Mouse (Mus musculus): ENCODE data around the gene Rrp8.
"Not testable (repeated sequence)": the region's sequence is repeated elsewhere in the genome, so short reads cannot be mapped to it uniquely, and the experiment has no call there.

Rrp8 gene

GRCm38 (mm10) chr7:105751491-105752433, 14.6 kb upstream of the Rrp8 start, which contains the start of gene Tpp1:
Gene Tpp1, minus strand, starts transcription at chr7:105752235.
- in situ Hi-C loops (cut with MboI; ENCODE audit: low pct_unique_long_range_greater_than_20kb in 1 of 2, low sequenced_read_pairs in 2 of 2, unreplicated experiment in 1 of 2): no loop called here

DNA sequence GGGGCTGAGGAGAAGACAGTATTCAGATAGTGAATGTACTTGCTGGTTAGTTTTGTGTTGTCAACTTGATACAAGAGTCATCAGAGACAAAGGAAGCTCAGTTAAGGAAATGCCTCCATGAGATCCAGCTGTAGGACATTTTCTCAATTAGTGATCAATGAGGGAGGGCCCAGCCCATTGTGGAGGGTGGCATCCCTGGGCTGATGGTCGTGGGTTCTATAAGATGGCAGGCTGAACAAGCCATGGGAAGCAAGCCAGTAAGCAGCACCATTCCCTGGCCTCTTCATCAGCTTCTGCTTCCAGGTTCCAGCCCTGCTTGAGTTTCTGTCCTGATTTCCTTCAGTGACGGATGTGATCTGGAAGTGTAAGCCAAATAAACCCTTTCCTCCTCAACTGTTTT, 10.6 kb upstream of the Rrp8 start:
- in situ Hi-C loops (cut with MboI; ENCODE audit: low pct_unique_long_range_greater_than_20kb in 1 of 2, low sequenced_read_pairs in 2 of 2, unreplicated experiment in 1 of 2): loop anchor here in 1 of 2 experiments (5.0 kb wide), 1 partner anchor 60 kb away; no protein-coding TSS in a partner anchor

- in situ Hi-C loops (cut with MboI; ENCODE audit: low pct_unique_long_range_greater_than_20kb in 1 of 2, low sequenced_read_pairs in 2 of 2, unreplicated experiment in 1 of 2): no loop called here
Measured at GRCm38 (mm10) chr7:105743926-105744590, 6.9 kb upstream of the Rrp8 start, which contains the start of gene Taf10. Gene Taf10, minus strand, starts transcription at chr7:105744361.

GRCm38 (mm10) chr7:105743246-105743925, 6.2 kb upstream of the Rrp8 start:
- in situ Hi-C loops (cut with MboI; ENCODE audit: low pct_unique_long_range_greater_than_20kb in 1 of 2, low sequenced_read_pairs in 2 of 2, unreplicated experiment in 1 of 2): not testable (repeated sequence)

- in situ Hi-C loops (cut with MboI; ENCODE audit: low pct_unique_long_range_greater_than_20kb in 1 of 2, low sequenced_read_pairs in 2 of 2, unreplicated experiment in 1 of 2): not testable (repeated sequence)
Measured at GRCm38 (mm10) chr7:105742539-105743215, 5.5 kb upstream of the Rrp8 start.

GRCm38 (mm10) chr7:105741978-105742377, 4.8 kb upstream of the Rrp8 start:
- in situ Hi-C loops (cut with MboI; ENCODE audit: low pct_unique_long_range_greater_than_20kb in 1 of 2, low sequenced_read_pairs in 2 of 2, unreplicated experiment in 1 of 2): no loop called here

- in situ Hi-C loops (cut with MboI; ENCODE audit: low pct_unique_long_range_greater_than_20kb in 1 of 2, low sequenced_read_pairs in 2 of 2, unreplicated experiment in 1 of 2): no loop called here
Measured at GRCm38 (mm10) chr7:105740851-105741250, 3.7 kb upstream of the Rrp8 start.

GRCm38 (mm10) chr7:105740089-105740795, 3.1 kb upstream of the Rrp8 start:
- in situ Hi-C loops (cut with MboI; ENCODE audit: low pct_unique_long_range_greater_than_20kb in 1 of 2, low sequenced_read_pairs in 2 of 2, unreplicated experiment in 1 of 2): no loop called here

- in situ Hi-C loops (cut with MboI; ENCODE audit: low pct_unique_long_range_greater_than_20kb in 1 of 2, low sequenced_read_pairs in 2 of 2, unreplicated experiment in 1 of 2): no loop called here
Measured at GRCm38 (mm10) chr7:105738948-105739347, 1.8 kb upstream of the Rrp8 start.

- in situ Hi-C loops (cut with MboI; ENCODE audit: low pct_unique_long_range_greater_than_20kb in 1 of 2, low sequenced_read_pairs in 2 of 2, unreplicated experiment in 1 of 2): no loop called here
Measured at GRCm38 (mm10) chr7:105738286-105738685, 1.1 kb upstream of the Rrp8 start.

DNA sequence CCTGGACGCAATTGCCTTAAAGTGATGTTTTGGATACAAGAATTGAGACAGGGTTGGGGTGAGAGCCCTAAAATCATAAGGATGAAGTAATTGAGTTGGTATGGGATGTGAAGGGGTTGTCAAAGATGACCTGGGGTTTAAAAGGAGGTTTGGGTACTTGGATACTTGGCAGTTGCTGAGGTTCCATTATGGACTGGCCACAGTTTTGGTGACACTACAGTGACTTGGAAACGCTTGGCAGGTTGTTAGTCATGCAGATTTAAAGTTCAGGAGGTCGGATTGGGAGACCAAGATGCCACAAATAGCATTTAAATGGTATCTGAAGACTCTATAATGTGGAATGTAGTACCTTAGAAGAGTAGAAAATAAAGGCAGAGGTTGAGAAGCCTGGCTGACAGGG, 463 bp upstream of the Rrp8 start:
- in situ Hi-C loops (cut with MboI; ENCODE audit: low pct_unique_long_range_greater_than_20kb in 1 of 2, low sequenced_read_pairs in 2 of 2, unreplicated experiment in 1 of 2): no loop called here

DNA sequence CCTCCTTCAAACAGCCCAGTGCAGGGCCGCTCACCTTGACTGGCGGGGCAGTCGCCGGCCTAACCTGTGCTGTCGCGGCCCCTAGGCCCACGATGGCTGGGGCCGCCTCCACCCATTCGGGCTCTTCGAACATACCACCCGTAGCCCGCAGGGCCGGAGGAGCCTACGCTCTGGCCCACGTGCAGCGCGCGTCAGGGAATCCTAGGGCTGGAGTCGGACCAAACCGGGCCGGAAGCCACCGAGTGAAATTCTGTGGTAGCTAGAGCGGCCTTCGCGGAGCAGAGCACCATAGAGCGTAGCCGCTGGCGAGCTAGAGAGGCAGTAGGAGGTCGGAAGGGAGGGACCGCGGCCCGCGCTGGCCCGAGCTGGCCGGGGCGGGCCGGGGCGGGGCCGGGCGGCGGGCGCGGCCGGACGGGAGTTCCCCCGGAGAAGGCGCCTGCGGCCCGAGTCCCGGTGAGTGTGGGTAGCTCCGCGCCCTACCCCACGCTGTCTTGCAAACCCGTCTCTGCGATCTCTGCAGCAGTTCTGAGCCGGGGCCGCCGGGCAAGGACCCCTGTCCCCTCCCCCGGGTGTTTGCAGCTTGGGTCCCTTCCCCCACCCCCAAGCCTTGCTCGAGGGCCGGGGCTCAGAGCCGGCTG, 802 bp downstream of the Rrp8 start, which contains the start of gene Ilk:
Ilk (plus strand) TSS at position 329 of the 638 bp plus-strand sequence.
- in situ Hi-C loops (cut with MboI; ENCODE audit: low pct_unique_long_range_greater_than_20kb in 1 of 2, low sequenced_read_pairs in 2 of 2, unreplicated experiment in 1 of 2): no loop called here

DNA sequence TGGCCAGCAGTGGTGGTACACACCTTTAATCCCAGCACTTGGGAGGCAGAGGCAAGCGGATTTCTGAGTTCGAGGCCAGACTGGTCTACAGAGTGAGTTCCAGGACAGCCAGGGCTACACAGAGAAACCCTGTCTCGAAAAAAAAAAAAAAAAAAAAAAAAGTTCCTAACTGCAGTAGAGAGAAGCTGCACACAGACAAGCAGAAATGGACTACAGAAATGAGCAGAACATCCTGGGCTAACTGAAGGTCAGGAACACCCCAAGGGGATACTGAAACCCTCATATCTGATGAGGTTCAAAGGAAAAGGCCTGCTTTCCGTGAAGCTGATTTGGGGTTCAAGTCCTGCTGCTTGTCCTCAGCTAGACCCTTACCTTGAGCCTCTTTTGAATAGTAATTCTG, 1.7 kb downstream of the Rrp8 start:
- in situ Hi-C loops (cut with MboI; ENCODE audit: low pct_unique_long_range_greater_than_20kb in 1 of 2, low sequenced_read_pairs in 2 of 2, unreplicated experiment in 1 of 2): not testable (repeated sequence)

DNA sequence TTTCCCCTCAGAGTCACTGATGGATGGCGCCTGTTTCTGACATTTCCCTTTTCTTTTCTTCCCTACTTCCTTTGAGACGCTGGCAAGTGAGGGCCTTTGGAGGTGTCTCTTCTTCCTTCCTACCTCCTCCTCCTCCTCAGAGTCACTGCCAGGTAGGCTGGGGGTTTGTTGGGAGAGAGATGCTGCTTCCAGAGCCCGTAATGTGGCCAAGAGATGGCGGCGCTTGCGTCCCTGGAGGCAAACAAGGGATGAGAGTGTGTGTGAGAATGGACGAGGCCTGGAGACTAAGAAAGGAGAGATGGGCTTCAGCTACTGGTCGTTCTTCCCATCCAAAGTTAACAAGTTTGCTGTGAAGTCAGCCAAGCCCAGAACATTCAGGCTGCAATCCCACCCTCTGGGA, 2.4 kb downstream of the Rrp8 start:
- in situ Hi-C loops (cut with MboI; ENCODE audit: low pct_unique_long_range_greater_than_20kb in 1 of 2, low sequenced_read_pairs in 2 of 2, unreplicated experiment in 1 of 2): no loop called here

- in situ Hi-C loops (cut with MboI; ENCODE audit: low pct_unique_long_range_greater_than_20kb in 1 of 2, low sequenced_read_pairs in 2 of 2, unreplicated experiment in 1 of 2): no loop called here
Measured at GRCm38 (mm10) chr7:105733836-105734235, 3.3 kb downstream of the Rrp8 start.

DNA sequence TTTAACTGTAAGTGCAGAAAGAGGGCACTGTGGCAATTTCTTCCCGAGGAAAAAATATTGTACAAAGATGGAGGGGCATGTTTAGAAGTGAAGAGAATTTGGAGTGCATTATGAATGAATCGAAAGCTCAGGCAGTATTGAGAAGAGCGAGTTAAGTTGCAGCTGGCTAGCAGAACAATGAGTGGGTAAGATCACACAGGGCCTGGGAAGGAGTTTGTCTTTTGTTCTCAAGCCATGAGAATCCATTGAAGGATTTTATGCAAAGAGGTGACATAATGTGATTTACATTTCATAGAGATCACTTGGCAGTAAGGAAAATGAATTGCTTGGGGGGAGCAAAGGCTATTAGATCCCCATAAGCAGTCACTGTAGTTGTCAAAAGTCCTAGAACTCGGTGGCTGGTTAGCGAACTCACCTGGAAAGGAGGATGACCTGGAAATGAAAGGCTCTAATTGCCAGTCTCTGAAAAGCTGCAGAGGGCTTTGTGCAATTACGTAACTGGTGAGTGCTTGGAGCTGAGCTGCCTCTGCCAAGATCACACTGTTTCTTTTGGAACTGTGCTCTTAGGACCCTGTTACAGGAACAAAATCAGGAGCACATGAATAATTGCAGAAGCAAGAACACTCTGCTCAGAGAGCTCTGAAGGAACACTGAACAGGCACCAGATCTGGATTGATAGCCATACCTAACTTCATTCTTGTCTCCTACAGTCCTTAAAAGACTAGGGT, 8.3 kb downstream of the Rrp8 start:
- in situ Hi-C loops (cut with MboI; ENCODE audit: low pct_unique_long_range_greater_than_20kb in 1 of 2, low sequenced_read_pairs in 2 of 2, unreplicated experiment in 1 of 2): no loop called here

DNA sequence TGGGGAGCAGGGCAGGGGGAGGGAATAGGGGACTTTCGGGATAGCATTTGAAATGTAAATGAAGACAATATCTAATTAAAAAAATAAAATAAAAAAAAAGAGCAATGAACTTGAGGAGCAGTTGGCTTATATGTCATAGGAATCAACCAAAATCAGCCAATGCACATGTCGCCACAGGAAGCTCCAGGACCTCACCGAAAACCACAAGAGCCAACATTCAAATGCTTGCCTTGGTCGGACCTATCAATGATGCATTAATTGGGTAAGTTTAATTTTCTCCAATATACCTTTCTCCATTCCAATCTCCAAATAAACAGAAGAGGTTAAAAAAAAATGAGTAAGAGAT, 10.2 kb downstream of the Rrp8 start:
- in situ Hi-C loops (cut with MboI; ENCODE audit: low pct_unique_long_range_greater_than_20kb in 1 of 2, low sequenced_read_pairs in 2 of 2, unreplicated experiment in 1 of 2): no loop called here
